ENCODE assay signal across 24 mouse cellular contexts in genomic region chr11:47139867-47140266, GRCm38 (mm10).
A peak's percentile ranks its signal among the peaks of the same experiment; 100 is the strongest.
DNase-seq lines count a peak whose midpoint lies in the region; ATAC-seq and TF ChIP-seq lines count a peak whose summit lies in the region.
"Had no signal": no experiment of that assay in that cellular context is flagged by ENCODE, and none has a peak within 500 bp of the region (broad histone marks: within the 10 kb centered on the region; RNA-seq: fewer than 3 reads in every experiment).

No protein-coding gene starts in this region.

- no peak for TF ChIP-seq POLR2A in kidney, adult 2 months (IDR thresholded peaks at IDR 0.05; ENCODE audit: low read depth, low read length)
- no peak for TF ChIP-seq POLR2A in liver, adult 2 months (IDR thresholded peaks at IDR 0.05; ENCODE audit: extremely low read depth, insufficient read depth, low read length)
- no peak for TF ChIP-seq POLR2A in myocyte (IDR thresholded peaks at IDR 0.05; ENCODE audit: insufficient read length, low read depth)

- DNase-seq in kidney, adult 2 months: peak; percentile 19
- no peak for DNase-seq in kidney, postnatal 10 days
- peak; percentile 52 for DNase-seq in liver, adult 2 months (ENCODE audit: extremely low read depth, low read depth, low spot score)
- no peak for DNase-seq in adrenal gland, postnatal 36 days
- DNase-seq: adrenal gland, postnatal 10 days; cerebellum, adult 11 months; cerebellum, adult 2 months; cerebellum, adult 9-11 months; cerebellum, postnatal 25 days; gastrocnemius, postnatal 25 days; heart, adult 18-20 months; heart, postnatal 14 days; heart, postnatal 4 days had no signal

- H3K27me3 ChIP-seq in kidney, adult 2 months (replicated peaks; ENCODE audit: control insufficient read depth, insufficient read depth, low read length): no peaks in the 10 kb centered on the region
- H3K27me3 ChIP-seq in liver, adult 2 months (ENCODE audit: control insufficient read depth, insufficient read depth, low read length): no peaks in the 10 kb centered on the region
- no peaks in the 10 kb centered on the region for H3K27me3 ChIP-seq in liver, embryonic 12.5 days (replicated peaks)
- no peaks in the 10 kb centered on the region for H3K27me3 ChIP-seq in myocyte (ENCODE audit: control insufficient read depth, insufficient read depth, insufficient read length)
- H3K27me3 ChIP-seq: embryonic facial prominence, embryonic 12.5 days; embryonic facial prominence, embryonic 15.5 days; forebrain, embryonic 12.5 days; forebrain, embryonic 15.5 days; heart, embryonic 13.5 days; Patski had no signal

- no peaks in the 10 kb centered on the region for H3K9me3 ChIP-seq in liver, embryonic 12.5 days (replicated peaks)
- H3K9me3 ChIP-seq: embryonic facial prominence, embryonic 12.5 days; embryonic facial prominence, embryonic 15.5 days; forebrain, embryonic 12.5 days; forebrain, embryonic 15.5 days; heart, embryonic 13.5 days had no signal

- no peak overlapping the region for H3ac ChIP-seq in myocyte (ENCODE audit: control insufficient read depth, insufficient read length)

- no peaks in the 10 kb centered on the region for H3K79me2 ChIP-seq in liver, adult 2 months (ENCODE audit: control insufficient read depth, insufficient read depth, low read length)
- H3K79me2 ChIP-seq in myocyte (ENCODE audit: control insufficient read depth, insufficient read depth): no peaks in the 10 kb centered on the region

- no peak overlapping the region for H3K4me2 ChIP-seq in liver, embryonic 12.5 days
- peak overlapping the region; percentile 5 for H3K4me2 ChIP-seq in myocyte (ENCODE audit: low read depth)
- H3K4me2 ChIP-seq: embryonic facial prominence, embryonic 12.5 days; embryonic facial prominence, embryonic 15.5 days; forebrain, embryonic 12.5 days; forebrain, embryonic 15.5 days; heart, embryonic 13.5 days; hindbrain, embryonic 14.5 days had no signal

- H3K4me3 ChIP-seq in kidney, adult 2 months (ENCODE audit: insufficient read depth, low read depth, low read length): no peak overlapping the region
- no peak overlapping the region for H3K4me3 ChIP-seq in liver, adult 2 months (ENCODE audit: insufficient read depth, low read depth, low read length)
- no peak overlapping the region for H3K4me3 ChIP-seq in liver, embryonic 12.5 days
- no peak overlapping the region for H3K4me3 ChIP-seq in myocyte
- H3K4me3 ChIP-seq: embryonic facial prominence, embryonic 12.5 days; embryonic facial prominence, embryonic 15.5 days; erythroblast, embryonic 14.5 days; forebrain, embryonic 12.5 days; forebrain, embryonic 15.5 days; heart, embryonic 13.5 days had no signal

- no peaks in the 10 kb centered on the region for H3K36me3 ChIP-seq in kidney, adult 2 months (ENCODE audit: control insufficient read depth, insufficient read depth, low read length)
- no peaks in the 10 kb centered on the region for H3K36me3 ChIP-seq in liver, adult 2 months (ENCODE audit: control insufficient read depth, insufficient read depth, low read length)
- H3K36me3 ChIP-seq in liver, embryonic 12.5 days: no peaks in the 10 kb centered on the region
- H3K36me3 ChIP-seq in myocyte (ENCODE audit: control insufficient read depth, insufficient read depth): no peaks in the 10 kb centered on the region
- H3K36me3 ChIP-seq: embryonic facial prominence, embryonic 12.5 days; embryonic facial prominence, embryonic 15.5 days; forebrain, embryonic 12.5 days; forebrain, embryonic 15.5 days; heart, embryonic 13.5 days had no signal

- no peak for ATAC-seq in liver, embryonic 12.5 days
- ATAC-seq: forebrain, embryonic 15.5 days; hindbrain, postnatal 0 days; Patski had no signal

- H3K4me1 ChIP-seq in kidney, adult 2 months (ENCODE audit: control insufficient read depth, insufficient read depth, low read length): no peaks in the 10 kb centered on the region
- H3K4me1 ChIP-seq in liver, adult 2 months (ENCODE audit: control insufficient read depth, insufficient read depth, low read length): no peaks in the 10 kb centered on the region
- no peaks in the 10 kb centered on the region for H3K4me1 ChIP-seq in liver, embryonic 12.5 days
- H3K4me1 ChIP-seq: embryonic facial prominence, embryonic 12.5 days; embryonic facial prominence, embryonic 15.5 days; forebrain, embryonic 12.5 days; forebrain, embryonic 15.5 days had no signal

- H3K27ac ChIP-seq in kidney, adult 2 months (ENCODE audit: insufficient read depth, low read depth, low read length): no peak overlapping the region
- no peak overlapping the region for H3K27ac ChIP-seq in liver, adult 2 months (replicated peaks; ENCODE audit: insufficient read depth, low read depth, low read length)
- H3K27ac ChIP-seq in liver, embryonic 12.5 days: no peak overlapping the region
- H3K27ac ChIP-seq: embryonic facial prominence, embryonic 12.5 days; embryonic facial prominence, embryonic 15.5 days; forebrain, embryonic 12.5 days; forebrain, embryonic 15.5 days; heart, embryonic 13.5 days; hindbrain, embryonic 14.5 days; hindbrain, postnatal 0 days had no signal

- 63% methylated on average over 2 of the region's 2 CpGs for WGBS in kidney, adult 2 months
- 59% methylated on average over 2 of the region's 2 CpGs for WGBS in liver, adult 2 months
- WGBS in liver, embryonic 12.5 days (ENCODE audit: insufficient replicate concordance): 75% methylated on average over 2 of the region's 2 CpGs

- no peak overlapping the region for H3K9ac ChIP-seq in liver, adult 2 months (ENCODE audit: low read depth, low read length)
- H3K9ac ChIP-seq in liver, embryonic 12.5 days: no peak overlapping the region
- H3K9ac ChIP-seq: embryonic facial prominence, embryonic 12.5 days; embryonic facial prominence, embryonic 15.5 days; forebrain, embryonic 12.5 days; forebrain, embryonic 15.5 days; heart, embryonic 13.5 days; hindbrain, embryonic 14.5 days had no signal

- no peak for TF ChIP-seq CTCF in kidney, adult 2 months (conservative IDR thresholded peaks at IDR 0.05; ENCODE audit: insufficient read depth, insufficient read length, low read depth, low read length)
- no peak for TF ChIP-seq CTCF in liver, adult 2 months (IDR thresholded peaks at IDR 0.05; ENCODE audit: low read depth, low read length)

TF ChIP-seq in myocyte, 11 proteins besides CTCF, POLR2A, EP300 and RAD21:
- TF ChIP-seq TCF12 (IDR thresholded peaks at IDR 0.05; ENCODE audit: insufficient read depth, poor library complexity, severe bottlenecking) (peak; percentile 39), SRF (IDR thresholded peaks at IDR 0.05; ENCODE audit: control insufficient read depth, insufficient read length, low read depth) (no peak), POLR2AphosphoS2 (IDR thresholded peaks at IDR 0.05; ENCODE audit: insufficient read length, low read depth) (no peak), MYOD1 (IDR thresholded peaks at IDR 0.05; ENCODE audit: control insufficient read depth in 1 of 3, insufficient read length in 2 of 3, low read depth in 2 of 3) (peak in 1 of 3 experiments; percentile 56), CEBPB (IDR thresholded peaks at IDR 0.05; ENCODE audit: insufficient read depth, poor library complexity, severe bottlenecking) (no peak), USF1 (IDR thresholded peaks at IDR 0.05; ENCODE audit: low read depth) (no peak), TCF3 (IDR thresholded peaks at IDR 0.05; ENCODE audit: insufficient read length, low read depth) (no peak), MAX (IDR thresholded peaks at IDR 0.05; ENCODE audit: low read depth) (no peak)

Comparison
In these comparisons a context has a peak if more than half of its experiments do, and no peak if none do; other contexts are left out.
1. DNase-seq: peak in kidney, adult 2 months (single experiment) and liver, adult 2 months (single experiment); none in kidney, postnatal 10 days (single experiment) and adrenal gland, postnatal 36 days (0 of 2).